Mouse (Mus musculus) adrenal gland, adult 10 weeks (tissue): ENCODE measurements around the gene Nrxn2. TPM values are rescaled to one million over a fixed set of nuclear protein-coding genes. Genes with fewer than 3 reads are reported as not detected.

Source experiments
- polyA plus RNA-seq: library from polyadenylated mRNA; stranded (reverse); fragments of 350-450 nt; fragmentation: Illumina TruSeq; extraction: RNeasy Lipid Tissue Mini Kit (QIAGEN cat#74804); gene quantifications from one replicate; pipeline ENCODE4 v1.2.3, GENCODE M21; 2014; ENCODE audit warnings: low read depth, low replicate concordance

Gene Nrxn2
- 0.17 TPM for polyA plus RNA-seq

GRCm38 (mm10) chr19:6418233-6418879, at the start of gene Nrxn2:
Nrxn2 (plus strand) TSS chr19:6418731.

DNA sequence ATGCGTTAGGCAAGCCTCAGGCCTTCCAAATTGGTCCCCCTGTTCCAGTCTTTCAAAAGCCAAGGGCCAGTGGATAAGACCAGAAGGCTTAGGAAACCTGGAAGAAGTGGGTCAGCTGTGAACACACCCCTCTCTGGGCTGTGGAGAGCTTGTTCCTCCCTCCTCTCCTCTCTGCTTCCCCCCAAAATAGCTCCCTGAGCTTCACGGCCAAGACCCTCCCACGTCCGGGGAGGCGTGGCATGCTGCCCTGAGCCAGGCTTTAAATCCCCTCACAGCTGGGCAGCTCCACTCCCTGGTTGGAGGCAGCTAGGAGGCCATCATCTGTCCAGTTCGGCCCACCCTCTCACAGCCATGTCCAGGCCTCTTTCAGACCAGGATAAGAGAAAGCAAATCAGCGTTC, 34.4 kb upstream of the Nrxn2 start, which contains the start of gene Pygm:
Gene Pygm, plus strand, starts transcription at position 272 of the 400 bp plus-strand sequence.

GRCm38 (mm10) chr19:6399285-6400095, 19.0 kb upstream of the Nrxn2 start, which contains the start of gene Rasgrp2:
Rasgrp2 (plus strand) TSS chr19:6399340.

DNA sequence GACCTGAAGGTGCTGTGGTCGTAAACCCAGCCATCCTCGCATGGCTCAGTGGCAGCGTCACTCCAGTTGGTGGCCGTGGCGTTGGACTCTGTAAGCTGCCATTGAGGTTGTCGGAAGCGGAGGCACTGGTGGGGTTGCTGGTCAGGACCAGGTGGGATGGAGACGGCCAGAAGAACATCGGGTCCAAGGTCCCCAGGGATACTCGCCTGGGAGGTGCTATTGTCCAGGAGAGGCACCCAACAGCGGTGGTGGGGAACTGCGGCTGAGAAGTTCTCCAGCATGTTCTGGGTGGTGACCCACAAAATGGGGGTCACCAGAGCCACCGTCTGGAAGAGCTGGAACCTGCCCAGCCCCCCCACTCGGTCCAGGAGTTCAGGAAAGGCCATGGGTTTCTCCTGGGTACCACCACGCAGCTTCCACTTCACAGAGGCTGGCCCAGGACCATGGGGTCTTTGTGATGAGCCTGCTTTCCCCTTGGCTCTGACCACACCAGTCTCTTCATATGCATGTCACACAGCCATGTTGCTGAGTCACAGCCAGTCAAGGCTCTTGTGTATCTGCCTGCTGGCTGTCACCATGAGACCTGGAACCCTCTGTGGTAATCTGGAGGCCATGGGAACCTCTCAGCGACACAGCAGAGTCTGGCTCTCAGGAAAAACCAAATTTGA, 124.0 kb downstream of the Nrxn2 start, which contains the start of gene Slc22a12:
Gene Slc22a12, minus strand, starts transcription at position 666 of the 668 bp plus-strand sequence.

Other genes with a start within 250 kb of the Nrxn2 start
- not detected for gene Majin, start 234.3 kb upstream of the Nrxn2 start, polyA plus RNA-seq
- not detected for gene Gpha2, start 192.4 kb upstream of the Nrxn2 start, polyA plus RNA-seq
- 3.4 TPM for gene Ppp2r5b, start 182.9 kb upstream of the Nrxn2 start, polyA plus RNA-seq
- gene Atg2a, start 177.1 kb upstream of the Nrxn2 start, polyA plus RNA-seq: not detected
- 14.9 TPM for gene Ehd1, start 142.0 kb upstream of the Nrxn2 start, polyA plus RNA-seq
- gene Cdc42bpg, start 112.3 kb upstream of the Nrxn2 start, polyA plus RNA-seq: 2.4 TPM
- 8.8 TPM for gene Men1, start 83.8 kb upstream of the Nrxn2 start, polyA plus RNA-seq
- 6.2 TPM for gene Map4k2, start 77.6 kb upstream of the Nrxn2 start, polyA plus RNA-seq
- gene Sf1, start 55.0 kb upstream of the Nrxn2 start, polyA plus RNA-seq: 125 TPM
- gene Pygm, start 34.3 kb upstream of the Nrxn2 start, polyA plus RNA-seq: 47.0 TPM
- 4.1 TPM for gene Rasgrp2, start 19.4 kb upstream of the Nrxn2 start, polyA plus RNA-seq
- gene Slc22a12, start 124.3 kb downstream of the Nrxn2 start, polyA plus RNA-seq: not detected